Mouse (Mus musculus): ENCODE measurements around the gene Msl2. TPM values are rescaled to one million over a fixed set of nuclear protein-coding genes. Genes with fewer than 3 reads are reported as not detected.

The Msl2 gene
- polyA plus RNA-seq (2016; fragmentation: Nextera tagmentation; extraction: Ambion mirVana) = 5.1 and 5.8 TPM in 2 replicates

GRCm38 (mm10) chr9:101073987-101074331, at the start of gene Msl2:
TSS of gene Msl2 (plus strand) at chr9:101074101.
- peak within 1 kb of the TSS; percentile 99 for H3K27ac ChIP-seq
- no peak for DNase-seq (ENCODE audit: low spot score)
- H3K27me3 ChIP-seq (ENCODE audit: low read depth, poor library complexity, severe bottlenecking) = no peaks in the 10 kb centered on the region
- peak within 1 kb of the TSS; percentile 99 for H3K4me3 ChIP-seq
- 0 out of 2 replicates have a peak, but pooled peaks cover 3% of the 10 kb centered on the region for H3K36me3 ChIP-seq
- WGBS = under 1% methylated on average over 41 of the region's 43 CpGs
- H3K4me1 ChIP-seq = peaks cover 29% of the 10 kb centered on the region
- H3K9me3 ChIP-seq (replicated peaks) = no peaks in the 10 kb centered on the region

- DNase-seq (ENCODE audit: low spot score) = peak; percentile 41
Measured at GRCm38 (mm10) chr9:101033761-101034447, 40.0 kb upstream of the Msl2 start.

GRCm38 (mm10) chr9:101034448-101035098, 39.3 kb upstream of the Msl2 start, which contains the start of gene Pccb:
TSS of gene Pccb (minus strand) at chr9:101034898.
- peaks cover 21% of the 10 kb centered on the region for H3K4me1 ChIP-seq
- 0 out of 2 replicates have a peak, but pooled peaks cover 4% of the 10 kb centered on the region for H3K36me3 ChIP-seq
- peak within 1 kb of the TSS; percentile 97 for H3K27ac ChIP-seq
- H3K9me3 ChIP-seq (replicated peaks) = no peaks in the 10 kb centered on the region
- H3K4me3 ChIP-seq = peak within 1 kb of the TSS; percentile 67
- peak; percentile 96 for DNase-seq (ENCODE audit: low spot score)
- under 1% methylated on average over 61 of the region's 61 CpGs for WGBS
- no peaks in the 10 kb centered on the region for H3K27me3 ChIP-seq (ENCODE audit: low read depth, poor library complexity, severe bottlenecking)

More at GRCm38 (mm10) chr9:101033761-101034447, 40.0 kb upstream of the Msl2 start:
- H3K4me1 ChIP-seq = peaks cover 21% of the 10 kb centered on the region
- H3K27me3 ChIP-seq (ENCODE audit: low read depth, poor library complexity, severe bottlenecking) = no peaks in the 10 kb centered on the region
- H3K9me3 ChIP-seq (replicated peaks) = no peaks in the 10 kb centered on the region
- H3K4me3 ChIP-seq = peak overlapping the region; percentile 67
- peak overlapping the region; percentile 97 for H3K27ac ChIP-seq
- 11% methylated on average over 14 of the region's 14 CpGs for WGBS
- peaks cover 8% of the 10 kb centered on the region; the same call in 1 of the 2 replicates for H3K36me3 ChIP-seq

- Histone ChIP-seq H3K36me3 (0 out of 2 replicates have a peak, but pooled peaks cover 4% of the 10 kb centered on the region), H3K27me3 (ENCODE audit: low read depth, poor library complexity, severe bottlenecking) (no peaks in the 10 kb centered on the region), H3K4me1 (peaks cover 21% of the 10 kb centered on the region), H3K4me3 (no peak overlapping the region), H3K27ac (no peak overlapping the region), H3K9me3 (replicated peaks) (no peaks in the 10 kb centered on the region)
- WGBS = 82% methylated on average over 14 of the region's 15 CpGs
- no peak for DNase-seq (ENCODE audit: low spot score)
Measured at GRCm38 (mm10) chr9:101035836-101036596, 37.9 kb upstream of the Msl2 start.

- Histone ChIP-seq H3K4me1 (peaks cover 21% of the 10 kb centered on the region), H3K27me3 (ENCODE audit: low read depth, poor library complexity, severe bottlenecking) (no peaks in the 10 kb centered on the region), H3K36me3 (no peaks in the 10 kb centered on the region), H3K9me3 (replicated peaks) (no peaks in the 10 kb centered on the region), H3K27ac (no peak overlapping the region), H3K4me3 (no peak overlapping the region)
- DNase-seq (ENCODE audit: low spot score) = no peak
- WGBS = 86% methylated on average over 2 of the region's 2 CpGs
Measured at GRCm38 (mm10) chr9:101036876-101037275, 37.0 kb upstream of the Msl2 start.

- H3K4me3 ChIP-seq = no peak overlapping the region
- 49% methylated on average over 7 of the region's 7 CpGs for WGBS
- no peaks in the 10 kb centered on the region for H3K9me3 ChIP-seq (replicated peaks)
- DNase-seq (ENCODE audit: low spot score) = no peak
- no peaks in the 10 kb centered on the region for H3K36me3 ChIP-seq
- peaks cover 21% of the 10 kb centered on the region for H3K4me1 ChIP-seq
- no peaks in the 10 kb centered on the region for H3K27me3 ChIP-seq (ENCODE audit: low read depth, poor library complexity, severe bottlenecking)
- H3K27ac ChIP-seq = no peak overlapping the region
Measured at GRCm38 (mm10) chr9:101037396-101037795, 36.5 kb upstream of the Msl2 start.

GRCm38 (mm10) chr9:101038634-101039033, 35.3 kb upstream of the Msl2 start:
- WGBS = 81% methylated on average over 5 of the region's 5 CpGs

GRCm38 (mm10) chr9:101041508-101041907, 32.4 kb upstream of the Msl2 start:
- Histone ChIP-seq H3K27me3 (ENCODE audit: low read depth, poor library complexity, severe bottlenecking) (no peaks in the 10 kb centered on the region), H3K36me3 (no peaks in the 10 kb centered on the region), H3K4me3 (no peak overlapping the region), H3K9me3 (replicated peaks) (no peaks in the 10 kb centered on the region), H3K27ac (no peak overlapping the region), H3K4me1 (peaks cover 7% of the 10 kb centered on the region)
- WGBS = 80% methylated on average over 5 of the region's 5 CpGs
- DNase-seq (ENCODE audit: low spot score) = no peak

More at GRCm38 (mm10) chr9:101038634-101039033, 35.3 kb upstream of the Msl2 start:
- no peaks in the 10 kb centered on the region for H3K27me3 ChIP-seq (ENCODE audit: low read depth, poor library complexity, severe bottlenecking)
- H3K9me3 ChIP-seq (replicated peaks) = no peaks in the 10 kb centered on the region
- H3K36me3 ChIP-seq = no peaks in the 10 kb centered on the region
- H3K4me1 ChIP-seq = peaks cover 17% of the 10 kb centered on the region
- H3K4me3 ChIP-seq = no peak overlapping the region
- no peak overlapping the region for H3K27ac ChIP-seq
- no peak for DNase-seq (ENCODE audit: low spot score)

- WGBS = 88% methylated on average over 9 of the region's 9 CpGs
- no peaks in the 10 kb centered on the region for H3K9me3 ChIP-seq (replicated peaks)
- DNase-seq (ENCODE audit: low spot score) = no peak
- H3K36me3 ChIP-seq = no peaks in the 10 kb centered on the region
- no peak overlapping the region for H3K4me3 ChIP-seq
- H3K27me3 ChIP-seq (ENCODE audit: low read depth, poor library complexity, severe bottlenecking) = no peaks in the 10 kb centered on the region
- peaks cover 6% of the 10 kb centered on the region for H3K4me1 ChIP-seq
- no peak overlapping the region for H3K27ac ChIP-seq
Measured at GRCm38 (mm10) chr9:101042249-101042648, 31.7 kb upstream of the Msl2 start.

GRCm38 (mm10) chr9:101045710-101046338, 28.1 kb upstream of the Msl2 start:
- Histone ChIP-seq H3K9me3 (replicated peaks) (no peaks in the 10 kb centered on the region), H3K27ac (no peak overlapping the region), H3K4me1 (no peaks in the 10 kb centered on the region), H3K27me3 (ENCODE audit: low read depth, poor library complexity, severe bottlenecking) (no peaks in the 10 kb centered on the region), H3K36me3 (no peaks in the 10 kb centered on the region), H3K4me3 (no peak overlapping the region)
- no peak for DNase-seq (ENCODE audit: low spot score)
- 76% methylated on average over 15 of the region's 15 CpGs for WGBS

GRCm38 (mm10) chr9:101052007-101052406, 21.9 kb upstream of the Msl2 start:
- WGBS = 90% methylated on average over 3 of the region's 3 CpGs
- no peak for DNase-seq (ENCODE audit: low spot score)
- H3K4me1 ChIP-seq = no peaks in the 10 kb centered on the region

GRCm38 (mm10) chr9:101052691-101053090, 21.2 kb upstream of the Msl2 start:
- DNase-seq (ENCODE audit: low spot score) = no peak
- no peak overlapping the region for H3K27ac ChIP-seq
- WGBS = 80% methylated on average over 6 of the region's 6 CpGs
- no peak overlapping the region for H3K4me3 ChIP-seq
- no peaks in the 10 kb centered on the region for H3K27me3 ChIP-seq (ENCODE audit: low read depth, poor library complexity, severe bottlenecking)
- no peaks in the 10 kb centered on the region for H3K9me3 ChIP-seq (replicated peaks)
- H3K36me3 ChIP-seq = no peaks in the 10 kb centered on the region
- no peaks in the 10 kb centered on the region for H3K4me1 ChIP-seq

More at GRCm38 (mm10) chr9:101052007-101052406, 21.9 kb upstream of the Msl2 start:
- H3K4me3 ChIP-seq = no peak overlapping the region
- H3K9me3 ChIP-seq (replicated peaks) = no peaks in the 10 kb centered on the region
- no peaks in the 10 kb centered on the region for H3K36me3 ChIP-seq
- no peak overlapping the region for H3K27ac ChIP-seq
- H3K27me3 ChIP-seq (ENCODE audit: low read depth, poor library complexity, severe bottlenecking) = no peaks in the 10 kb centered on the region
